Mouse (Mus musculus): ENCODE measurements around the gene Scamp3. TPM values are rescaled to one million over a fixed set of nuclear protein-coding genes. Genes with fewer than 3 reads are reported as not detected.
A peak's percentile ranks its signal among the peaks of the same experiment; 100 is the strongest.

Gene Scamp3
- total and polyA plus RNA-seq, 3 experiments: 101 to 287 TPM; not detected in 1

GRCm38 (mm10) chr3:89183959-89184315 is 6.7 kb downstream of the Scamp3 start:
- no peak for DNase-seq (ENCODE audit: low read depth, low spot score)
- TF ChIP-seq NRF1 (IDR thresholded peaks at IDR 0.05; ENCODE audit: insufficient read depth, low read depth, low read length, poor library complexity, severe bottlenecking) (no peak), BHLHE40 (IDR thresholded peaks at IDR 0.05; ENCODE audit: borderline replicate concordance, low read depth, low read length) (no peak), CTCF (IDR thresholded peaks at IDR 0.05 in 2 of 3, conservative IDR thresholded peaks at IDR 0.05 in 1 of 3; ENCODE audit: control insufficient read depth in 1 of 3, insufficient read depth in 1 of 3, low read depth in 2 of 3, low read length in 3 of 3, poor library complexity in 1 of 3, severe bottlenecking in 1 of 3) (no peak), GATA1 (IDR thresholded peaks at IDR 0.05; ENCODE audit: low read depth, low read length) (no peak), MXI1 (IDR thresholded peaks at IDR 0.05; ENCODE audit: low read depth, low read length) (no peak), MAZ (IDR thresholded peaks at IDR 0.05; ENCODE audit: low read depth, low read length) (no peak), JUND (IDR thresholded peaks at IDR 0.05; ENCODE audit: low read depth, low read length) (no peak), RCOR1 (IDR thresholded peaks at IDR 0.05; ENCODE audit: low read depth, low read length) (no peak), E2F4 (IDR thresholded peaks at IDR 0.05; ENCODE audit: borderline replicate concordance, low read depth, low read length) (no peak), CHD2 (IDR thresholded peaks at IDR 0.05; ENCODE audit: low read length) (no peak)
- Histone ChIP-seq H3K9ac (ENCODE audit: control insufficient read depth, low read depth, low read length, poor library complexity, severe bottlenecking) (peak overlapping the region; percentile 63), H3K4me3 (ENCODE audit: control insufficient read depth in 1 of 2, insufficient read depth in 1 of 2, low read depth in 2 of 2, low read length in 2 of 2) (no peak overlapping the region), H3K36me3 (ENCODE audit: control insufficient read depth in 1 of 2, insufficient read depth in 2 of 2, low read length in 2 of 2) (peaks cover 7 to 61% of the 10 kb centered on the region in 2 experiments), H3K27ac (ENCODE audit: control insufficient read depth, low read depth, low read length) (peak overlapping the region; percentile 92; the same call in 1 of the 2 replicates), H3K27me3 (ENCODE audit: control insufficient read depth in 1 of 2, insufficient read depth in 2 of 2, low read length in 2 of 2) (no peaks in the 10 kb centered on the region), H3K9me3 (replicated peaks; ENCODE audit: insufficient read depth, low read length) (no peaks in the 10 kb centered on the region), H3K79me2 (ENCODE audit: control insufficient read depth, insufficient read depth, low read length, poor library complexity) (peaks cover 7% of the 10 kb centered on the region), H3K4me1 (ENCODE audit: control insufficient read depth in 1 of 2, insufficient read depth in 2 of 2, low read length in 2 of 2) (peaks cover 23 to 70% of the 10 kb centered on the region in 2 experiments)

- no peak for DNase-seq (ENCODE audit: low read depth, low spot score)
Observed at GRCm38 (mm10) chr3:89187197-89187596, 9.9 kb downstream of the Scamp3 start.

GRCm38 (mm10) chr3:89187690-89188477 is 10.6 kb downstream of the Scamp3 start:
- H3K79me2 ChIP-seq (ENCODE audit: control insufficient read depth, insufficient read depth, low read length, poor library complexity): no peaks in the 10 kb centered on the region; the same call in 1 of the 2 replicates
- no peak overlapping the region for H3K4me3 ChIP-seq (ENCODE audit: control insufficient read depth in 1 of 2, insufficient read depth in 1 of 2, low read depth in 2 of 2, low read length in 2 of 2)
- no peaks in the 10 kb centered on the region for H3K27me3 ChIP-seq (ENCODE audit: control insufficient read depth in 1 of 2, insufficient read depth in 2 of 2, low read length in 2 of 2)
- no peaks in the 10 kb centered on the region for H3K9me3 ChIP-seq (replicated peaks; ENCODE audit: insufficient read depth, low read length)
- peaks cover 0 to 59% of the 10 kb centered on the region in 2 experiments; a peak in 2 of 4 replicates for H3K36me3 ChIP-seq (ENCODE audit: control insufficient read depth in 1 of 2, insufficient read depth in 2 of 2, low read length in 2 of 2)
- H3K4me1 ChIP-seq (ENCODE audit: control insufficient read depth in 1 of 2, insufficient read depth in 2 of 2, low read length in 2 of 2): peaks cover 39 to 76% of the 10 kb centered on the region in 2 experiments
- H3K9ac ChIP-seq (ENCODE audit: control insufficient read depth, low read depth, low read length, poor library complexity, severe bottlenecking): peak overlapping the region; percentile 19
- peak; percentile 76 for DNase-seq (ENCODE audit: low read depth, low spot score)
- H3K27ac ChIP-seq (ENCODE audit: control insufficient read depth, low read depth, low read length): peak overlapping the region; percentile 63
- TF ChIP-seq NRF1 (IDR thresholded peaks at IDR 0.05; ENCODE audit: insufficient read depth, low read depth, low read length, poor library complexity, severe bottlenecking) (no peak), POLR2AphosphoS2 (IDR thresholded peaks at IDR 0.05; ENCODE audit: low read length) (no peak), ZNF384 (IDR thresholded peaks at IDR 0.05; ENCODE audit: low read depth, low read length) (no peak), ELF1 (IDR thresholded peaks at IDR 0.05; ENCODE audit: low read depth, low read length) (peak; percentile 72), ZKSCAN1 (IDR thresholded peaks at IDR 0.05; ENCODE audit: low read depth, low read length) (no peak), MYB (IDR thresholded peaks at IDR 0.05; ENCODE audit: low read depth, low read length) (peak; percentile 55; the same call in 1 of the 2 replicates), JUND (IDR thresholded peaks at IDR 0.05; ENCODE audit: low read depth, low read length) (0 out of 2 replicates have a peak, but pooled peaks have one; percentile 16), MYC (IDR thresholded peaks at IDR 0.05; ENCODE audit: low read depth, low read length) (peak; percentile 74; the same call in 1 of the 2 replicates), UBTF (IDR thresholded peaks at IDR 0.05; ENCODE audit: borderline replicate concordance, insufficient read depth, low read depth, low read length) (no peak), HCFC1 (IDR thresholded peaks at IDR 0.05; ENCODE audit: low read depth, low read length) (peak; percentile 36; the same call in 1 of the 2 replicates), CTCF (IDR thresholded peaks at IDR 0.05 in 2 of 3, conservative IDR thresholded peaks at IDR 0.05 in 1 of 3; ENCODE audit: control insufficient read depth in 1 of 3, insufficient read depth in 1 of 3, low read depth in 2 of 3, low read length in 3 of 3, poor library complexity in 1 of 3, severe bottlenecking in 1 of 3) (no peak), SIN3A (IDR thresholded peaks at IDR 0.05; ENCODE audit: low read length) (peak; percentile 43; the same call in 1 of the 2 replicates), EP300 (IDR thresholded peaks at IDR 0.05; ENCODE audit: low read depth in 1 of 2, low read length in 2 of 2) (peak; percentile 68 to 73), E2F4 (IDR thresholded peaks at IDR 0.05; ENCODE audit: borderline replicate concordance, low read depth, low read length) (no peak)

More at GRCm38 (mm10) chr3:89187197-89187596, 9.9 kb downstream of the Scamp3 start:
- Histone ChIP-seq H3K9ac (ENCODE audit: control insufficient read depth, low read depth, low read length, poor library complexity, severe bottlenecking) (peak overlapping the region; percentile 19), H3K27ac (ENCODE audit: control insufficient read depth, low read depth, low read length) (peak overlapping the region; percentile 63), H3K4me1 (ENCODE audit: control insufficient read depth in 1 of 2, insufficient read depth in 2 of 2, low read length in 2 of 2) (peaks cover 41 to 81% of the 10 kb centered on the region in 2 experiments), H3K79me2 (ENCODE audit: control insufficient read depth, insufficient read depth, low read length, poor library complexity) (no peaks in the 10 kb centered on the region; the same call in 1 of the 2 replicates), H3K4me3 (ENCODE audit: control insufficient read depth in 1 of 2, insufficient read depth in 1 of 2, low read depth in 2 of 2, low read length in 2 of 2) (no peak overlapping the region), H3K27me3 (ENCODE audit: control insufficient read depth in 1 of 2, insufficient read depth in 2 of 2, low read length in 2 of 2) (no peaks in the 10 kb centered on the region), H3K9me3 (replicated peaks; ENCODE audit: insufficient read depth, low read length) (no peaks in the 10 kb centered on the region), H3K36me3 (ENCODE audit: control insufficient read depth in 1 of 2, insufficient read depth in 2 of 2, low read length in 2 of 2) (peaks cover 0 to 64% of the 10 kb centered on the region in 2 experiments; a peak in 2 of 4 replicates)
- TF ChIP-seq TCF12 (IDR thresholded peaks at IDR 0.05; ENCODE audit: low read depth, low read length) (no peak), POLR2A (IDR thresholded peaks at IDR 0.05; ENCODE audit: control insufficient read depth in 1 of 2, insufficient read depth in 1 of 2, low read depth in 1 of 2, low read length in 2 of 2, poor library complexity in 1 of 2) (0 out of 4 replicates have a peak, but pooled peaks of 1 of the 2 experiments have one; percentile 32)
